Mouse (Mus musculus) cerebellum, adult 18-20 months (tissue): ENCODE measurements around the gene Cdh5.
A peak's percentile ranks its signal among the peaks of the same experiment; 100 is the strongest.
"Not testable (repeated sequence)": the region's sequence is repeated elsewhere in the genome, so short reads cannot be mapped to it uniquely, and the experiment has no call there.

Experiments used
- DNase-seq, 2 experiments: peaks; one replicate each; pipeline ENCODE4 v3.0.0; 2021

Cdh5 gene

GRCm38 (mm10) chr8:104093336-104093735 is 8.1 kb upstream of the Cdh5 start:
- DNase-seq = no peak

GRCm38 (mm10) chr8:104095595-104095994 is 5.8 kb upstream of the Cdh5 start:
- no peak for DNase-seq

- no peak for DNase-seq
Observed at GRCm38 (mm10) chr8:104096644-104097043, 4.8 kb upstream of the Cdh5 start.

GRCm38 (mm10) chr8:104098671-104099346 is 2.6 kb upstream of the Cdh5 start:
- DNase-seq = peak; percentile 29 to 34

GRCm38 (mm10) chr8:104099347-104100099 is 1.9 kb upstream of the Cdh5 start:
- DNase-seq = peak; percentile 24 to 48

- not testable (repeated sequence) for DNase-seq
Observed at GRCm38 (mm10) chr8:104100724-104101123, 701 bp upstream of the Cdh5 start.

GRCm38 (mm10) chr8:104103462-104103861 is 2.0 kb downstream of the Cdh5 start:
- DNase-seq = no peak

GRCm38 (mm10) chr8:104105768-104106167 is 4.3 kb downstream of the Cdh5 start:
- DNase-seq = no peak

GRCm38 (mm10) chr8:104106276-104106946 is 5.0 kb downstream of the Cdh5 start:
- no peak for DNase-seq

- DNase-seq = no peak
Observed at GRCm38 (mm10) chr8:104107111-104107510, 5.7 kb downstream of the Cdh5 start.

- no peak for DNase-seq
Observed at GRCm38 (mm10) chr8:104108048-104108447, 6.6 kb downstream of the Cdh5 start.

- DNase-seq = no peak
Observed at GRCm38 (mm10) chr8:104110498-104111134, 9.2 kb downstream of the Cdh5 start.

GRCm38 (mm10) chr8:104121640-104122416 is 20.4 kb downstream of the Cdh5 start:
- no peak for DNase-seq

GRCm38 (mm10) chr8:104123080-104123657 is 21.7 kb downstream of the Cdh5 start:
- DNase-seq = no peak

- no peak for DNase-seq
Observed at GRCm38 (mm10) chr8:104124534-104124933, 23.1 kb downstream of the Cdh5 start.

- DNase-seq = no peak
Observed at GRCm38 (mm10) chr8:104127160-104127883, 25.9 kb downstream of the Cdh5 start.

GRCm38 (mm10) chr8:104130916-104131315 is 29.5 kb downstream of the Cdh5 start:
- no peak for DNase-seq

- DNase-seq = no peak
Observed at GRCm38 (mm10) chr8:104131414-104131975, 30.1 kb downstream of the Cdh5 start.

- DNase-seq = no peak
Observed at GRCm38 (mm10) chr8:104134521-104134920, 33.1 kb downstream of the Cdh5 start.

GRCm38 (mm10) chr8:104136277-104136676 is 34.9 kb downstream of the Cdh5 start:
- no peak for DNase-seq

- no peak for DNase-seq
Observed at GRCm38 (mm10) chr8:104137636-104138035, 36.2 kb downstream of the Cdh5 start.
